Mouse (Mus musculus) megakaryocyte, adult 5-6 weeks (primary cell): ENCODE measurements around the gene Atp6v1c2. TPM values are rescaled to one million over a fixed set of nuclear protein-coding genes. Genes with fewer than 3 reads are reported as not detected.

ENCODE experiments used
- ATAC-seq: 2 replicates; pipeline ENCODE4 v1.8.0; 2016; ENCODE audit warnings: mild to moderate bottlenecking, inconsistent platforms; ENCODE audit not compliant: poor library complexity, severe bottlenecking
- total RNA-seq, 2 experiments: library from RNA; stranded (forward) in 1 of 2; stranded (reverse) in 1 of 2; fragments of 153-499, 151-499 nt in 1 of 2; fragments of 221-1000, 200-1000 nt in 1 of 2; gene quantifications; 2 replicates each; pipeline versions ENCODE4 v1.2.3 to v1.2.4; 2015 to 2017

Atp6v1c2 gene
- total RNA-seq (2015) (not detected in 2 replicates), total RNA-seq (2017) (not detected in 2 replicates)

DNA sequence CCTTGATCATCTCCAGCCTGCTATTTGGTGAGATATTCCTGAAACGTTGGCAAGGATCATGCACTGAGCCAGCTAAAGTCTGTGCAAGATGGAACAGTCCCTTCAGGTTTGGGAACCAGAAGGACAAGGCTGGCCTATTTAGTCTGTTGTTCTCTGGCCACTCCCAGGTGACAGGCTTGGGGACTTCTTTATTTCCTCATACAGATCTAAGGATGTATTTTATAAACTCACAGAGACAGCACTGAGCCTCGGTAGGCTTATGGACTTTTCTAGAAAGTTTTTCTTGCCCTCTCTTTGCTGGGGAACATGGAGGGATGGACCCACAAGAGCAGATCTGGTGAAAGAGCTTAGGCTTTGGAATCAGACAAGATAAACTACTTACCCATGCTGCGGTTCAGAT lies at the start of gene Atp6v1c2:
Gene Atp6v1c2, minus strand, starts transcription at position 101 of the 400 bp plus-strand sequence.
- ATAC-seq, result no peak

DNA sequence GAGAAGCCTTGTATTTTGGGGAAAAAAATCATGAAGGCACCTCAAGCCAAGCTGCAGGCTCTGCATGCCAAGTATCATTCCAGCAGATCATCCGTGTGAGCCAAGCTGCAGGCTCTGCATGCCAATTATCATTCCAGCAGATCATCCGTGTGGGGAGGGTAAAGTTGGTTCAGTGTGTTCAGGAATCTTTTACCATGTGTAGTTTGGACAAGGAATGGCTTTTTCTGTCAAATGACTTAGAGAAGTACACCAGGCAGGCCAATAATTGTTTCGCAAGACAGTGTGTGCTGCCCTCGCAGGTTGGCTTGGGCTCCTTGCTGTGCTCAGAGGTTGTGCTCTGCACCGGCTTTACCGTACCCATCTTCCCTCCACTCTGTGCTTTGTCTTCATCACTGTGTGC lies 47.4 kb upstream of the Atp6v1c2 start:
- no peak for ATAC-seq

DNA sequence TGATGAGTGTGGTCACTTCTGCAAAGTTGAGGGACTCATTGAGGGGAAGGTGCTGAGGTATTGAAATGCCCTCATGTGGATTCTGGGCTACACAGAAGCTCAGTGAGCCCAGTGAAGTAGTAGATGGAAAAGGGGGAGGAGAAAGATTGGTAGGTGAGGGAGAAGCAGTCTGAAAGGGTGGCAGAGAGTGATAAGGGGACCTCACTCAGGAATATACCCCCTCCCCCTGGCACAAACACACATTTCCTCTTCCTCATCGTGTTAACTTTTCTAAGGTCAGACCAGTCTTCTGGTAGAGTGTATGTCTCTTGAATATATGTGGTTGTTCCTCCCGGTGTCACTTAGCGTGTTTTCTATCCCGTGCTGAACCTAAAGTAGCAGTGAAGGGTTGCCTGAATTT lies 46.1 kb upstream of the Atp6v1c2 start:
- no peak for ATAC-seq

DNA sequence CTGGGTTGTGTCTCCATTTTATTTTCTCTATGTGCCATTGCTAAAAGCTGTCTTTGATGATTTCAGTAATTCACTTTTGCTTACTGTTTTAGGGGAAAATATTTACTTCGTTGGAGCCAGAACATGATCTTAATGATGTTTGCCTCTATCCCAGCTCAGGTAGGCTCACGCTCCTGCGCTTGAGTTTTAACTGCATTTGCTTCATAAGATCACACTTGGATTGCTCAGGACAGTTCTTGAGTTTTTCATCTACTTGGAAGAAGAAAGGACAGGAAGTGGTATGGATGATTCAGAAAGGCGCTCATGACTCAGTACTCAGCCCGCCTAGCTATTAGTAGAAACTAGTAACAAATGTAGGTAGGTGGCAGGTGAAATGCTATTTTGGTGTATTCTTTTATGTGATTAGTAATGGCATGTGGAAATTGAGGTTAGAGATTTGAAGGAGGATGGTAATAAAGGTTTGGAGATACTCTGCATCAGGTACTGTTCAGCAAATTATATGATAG lies 44.4 kb upstream of the Atp6v1c2 start:
- ATAC-seq, result 0 out of 2 replicates have a peak, but pooled peaks have one; percentile 40

DNA sequence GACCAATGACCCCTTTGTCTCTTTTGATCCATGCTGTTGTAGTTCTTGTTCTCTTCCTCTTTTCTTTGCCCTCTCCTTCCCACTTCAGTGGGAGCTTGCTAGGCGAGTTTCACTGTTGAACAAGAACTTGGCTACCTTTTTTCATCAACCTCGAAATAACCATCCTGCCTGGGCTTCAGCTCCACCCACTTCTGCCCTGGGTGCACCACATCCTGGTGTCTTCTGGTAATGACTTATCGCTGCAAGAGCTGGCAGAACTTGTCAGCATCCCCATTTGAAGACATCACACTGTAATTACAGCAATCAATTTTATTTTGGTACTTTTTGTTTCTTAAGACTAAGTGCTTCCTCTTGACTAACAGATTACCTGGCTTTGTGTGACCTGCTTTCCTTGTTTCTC lies 43.5 kb upstream of the Atp6v1c2 start:
- ATAC-seq, result peak; percentile 66

DNA sequence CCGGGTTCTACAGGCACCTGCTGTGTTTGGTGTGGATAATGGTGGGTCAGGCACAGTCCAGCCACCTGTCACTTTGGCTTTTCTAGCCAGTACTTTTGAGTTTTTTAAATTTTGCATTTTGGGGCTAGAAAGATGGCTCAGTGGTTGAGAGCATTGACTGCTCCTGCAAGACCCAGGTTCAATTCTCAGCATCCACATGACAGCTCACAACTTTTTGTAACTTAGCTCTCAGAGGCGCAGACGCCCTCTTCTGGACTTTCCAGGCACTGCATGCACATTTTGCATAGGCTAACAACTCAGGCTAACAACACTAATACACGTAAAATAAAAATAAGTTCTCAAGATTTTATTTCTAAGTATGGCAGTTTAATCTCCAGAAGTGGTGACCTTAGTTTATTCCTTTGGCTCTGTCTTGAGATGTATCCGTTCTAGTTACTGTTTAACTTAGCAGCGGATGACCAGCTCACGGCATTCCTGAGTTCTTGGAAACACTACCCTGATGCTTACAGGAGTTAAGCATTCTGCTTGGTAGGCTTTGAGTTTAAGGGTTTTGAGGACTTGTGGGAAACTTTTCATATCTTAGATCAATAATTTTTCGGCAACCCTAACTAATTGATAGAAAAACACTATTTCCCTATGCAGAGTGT lies 42.6 kb upstream of the Atp6v1c2 start:
- ATAC-seq, result no peak

DNA sequence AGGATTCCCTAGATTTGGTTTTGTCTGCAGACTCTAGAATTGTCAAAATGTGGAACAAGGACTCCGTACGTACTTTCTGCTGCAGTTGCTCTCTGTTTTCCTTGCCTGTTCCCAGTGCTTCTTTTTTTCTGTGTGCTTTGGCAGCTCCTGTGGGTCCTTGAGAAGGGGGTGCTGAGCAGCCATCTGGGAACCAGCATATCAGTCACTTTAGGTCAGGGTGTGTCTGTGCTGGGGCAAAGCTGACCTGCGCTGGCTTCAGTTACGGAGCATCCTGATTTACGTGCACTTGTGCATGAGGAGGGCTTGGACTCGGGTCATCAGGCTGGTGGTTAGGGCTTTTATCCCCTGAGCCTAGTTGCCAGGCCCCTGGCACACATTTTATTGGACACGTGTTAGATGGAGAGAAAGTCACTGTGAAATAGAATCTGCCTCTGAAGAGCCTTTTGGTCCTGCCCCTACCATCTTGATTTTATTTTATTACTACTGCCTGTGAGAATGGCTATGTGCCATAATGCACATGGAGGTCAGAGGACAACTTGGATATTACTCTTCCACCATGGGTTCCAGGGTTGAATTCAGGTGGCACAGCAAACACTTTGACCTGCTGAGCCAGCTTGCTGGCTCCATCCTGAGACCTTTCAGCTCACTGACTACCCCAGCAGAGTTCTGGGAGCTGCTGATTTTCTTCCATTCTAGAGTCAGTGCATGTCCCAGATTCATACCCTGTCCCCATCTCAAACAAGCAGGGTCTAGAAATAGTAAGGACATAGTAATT lies 40.6 kb upstream of the Atp6v1c2 start:
- ATAC-seq, result no peak

DNA sequence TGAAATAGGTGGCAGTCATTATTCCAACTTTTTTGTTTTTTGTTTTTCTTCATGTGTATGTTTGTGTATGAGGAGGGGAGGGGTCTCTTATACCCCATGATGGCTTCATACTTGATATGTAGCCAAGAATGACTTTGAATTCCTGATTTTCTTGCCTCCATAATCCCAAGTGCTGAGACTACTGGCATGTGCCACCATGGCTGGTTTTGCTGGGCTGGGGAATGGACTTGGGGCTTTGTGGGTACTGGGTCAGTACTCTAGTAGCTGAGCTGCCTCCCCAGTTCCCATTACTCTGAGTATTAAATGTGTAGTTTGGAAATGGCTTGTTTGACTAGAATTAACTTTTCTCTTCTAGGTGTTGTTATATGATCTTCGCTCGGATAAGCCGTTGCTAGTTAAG lies 40.0 kb upstream of the Atp6v1c2 start:
- no peak for ATAC-seq

DNA sequence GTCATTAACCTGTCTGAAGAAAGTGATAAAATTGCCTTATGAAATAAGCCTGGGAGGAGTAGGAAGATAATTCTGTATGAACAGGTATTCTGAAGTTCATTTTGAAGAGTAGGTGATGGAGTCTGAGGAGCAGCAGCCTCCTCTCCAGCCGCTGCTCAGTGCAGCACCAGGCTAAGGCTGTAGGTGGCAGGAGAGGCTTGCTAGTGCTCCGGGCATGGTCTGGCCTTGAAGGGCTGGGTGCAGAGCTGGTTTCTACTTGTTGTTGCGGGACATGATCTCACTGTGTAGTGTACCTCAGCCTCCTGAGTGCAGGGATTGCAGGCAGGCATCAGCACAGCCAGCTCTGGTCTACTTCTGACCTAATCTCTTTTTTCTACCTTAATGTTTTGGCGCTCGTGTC lies 37.8 kb upstream of the Atp6v1c2 start:
- ATAC-seq, result peak; percentile 51; the same call in 1 of the 2 replicates

DNA sequence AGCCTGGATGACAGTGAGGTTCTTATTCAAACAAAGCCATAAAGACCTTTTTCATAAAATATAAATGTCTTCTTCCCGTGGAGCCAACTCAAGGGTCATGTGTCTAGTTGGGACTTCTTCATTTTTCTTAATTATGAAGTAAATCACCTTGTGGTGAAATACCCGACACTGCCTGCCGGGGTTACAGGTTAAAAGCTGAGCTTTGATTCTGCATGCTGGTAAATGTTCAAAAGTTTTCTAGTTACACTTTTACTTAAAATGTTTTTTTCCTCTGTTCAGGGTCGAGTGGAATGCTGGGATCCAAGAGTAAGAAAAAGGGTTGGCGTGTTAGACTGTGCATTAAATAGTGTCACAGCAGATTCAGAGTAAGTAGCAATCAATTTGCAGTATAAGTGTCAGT lies 33.2 kb upstream of the Atp6v1c2 start:
- no peak for ATAC-seq

DNA sequence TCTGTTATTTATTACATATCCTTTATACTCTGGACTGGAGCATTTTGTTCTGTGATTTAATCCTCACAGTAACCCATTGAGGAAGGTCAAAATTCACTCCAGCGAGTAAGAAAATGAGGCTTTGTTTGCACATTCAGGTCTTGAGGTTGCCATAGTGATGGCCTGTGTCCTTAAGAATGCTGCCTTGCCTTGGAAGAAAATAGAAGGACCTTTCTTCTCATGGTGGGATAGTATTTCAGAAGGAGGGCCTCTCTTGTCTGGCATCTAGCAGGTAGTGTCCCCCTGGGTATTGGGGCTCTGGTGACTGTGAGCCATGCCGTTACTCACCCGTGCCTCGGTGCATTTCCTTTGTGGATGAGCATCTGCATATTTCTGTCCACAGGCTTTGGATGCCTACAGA lies 31.5 kb upstream of the Atp6v1c2 start:
- no peak for ATAC-seq

DNA sequence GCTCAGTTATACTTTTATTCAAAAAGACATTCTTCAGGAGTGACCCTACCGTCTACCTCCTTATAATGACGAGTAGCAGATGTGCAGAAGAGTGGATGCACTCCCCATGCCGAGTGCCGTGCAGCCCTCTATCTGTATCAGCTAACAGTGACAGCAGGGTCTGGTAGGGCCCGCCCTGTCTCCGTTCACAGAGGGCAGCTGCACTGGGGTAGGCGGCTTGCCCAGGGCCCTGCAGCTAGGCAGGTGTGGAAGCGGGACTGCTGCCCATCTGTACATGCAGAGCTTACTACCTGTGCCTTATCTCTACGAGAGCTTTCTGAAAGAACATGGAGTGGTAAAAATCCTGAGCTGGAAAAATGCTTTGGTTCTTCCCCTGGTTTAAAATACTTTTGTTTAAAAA lies 30.9 kb upstream of the Atp6v1c2 start:
- no peak for ATAC-seq

DNA sequence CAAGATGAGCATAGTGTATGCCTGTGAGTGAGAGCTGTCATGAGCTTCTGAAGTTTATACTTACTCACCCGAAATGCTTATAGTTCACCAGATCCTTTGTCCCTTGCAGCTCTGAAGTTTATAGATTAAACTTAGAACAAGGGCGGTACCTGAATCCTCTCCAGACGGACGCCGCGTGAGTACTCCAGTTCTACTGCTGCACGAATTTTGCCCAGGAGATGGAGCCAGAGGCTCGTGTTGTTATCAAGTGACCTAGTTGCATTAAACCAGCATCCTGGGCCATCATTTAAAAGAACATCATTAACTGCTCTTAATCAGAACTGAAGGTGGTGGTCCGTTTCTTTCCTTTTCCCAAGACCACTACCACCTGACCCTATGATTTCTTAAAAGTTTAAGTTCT lies 29.8 kb upstream of the Atp6v1c2 start:
- no peak for ATAC-seq

DNA sequence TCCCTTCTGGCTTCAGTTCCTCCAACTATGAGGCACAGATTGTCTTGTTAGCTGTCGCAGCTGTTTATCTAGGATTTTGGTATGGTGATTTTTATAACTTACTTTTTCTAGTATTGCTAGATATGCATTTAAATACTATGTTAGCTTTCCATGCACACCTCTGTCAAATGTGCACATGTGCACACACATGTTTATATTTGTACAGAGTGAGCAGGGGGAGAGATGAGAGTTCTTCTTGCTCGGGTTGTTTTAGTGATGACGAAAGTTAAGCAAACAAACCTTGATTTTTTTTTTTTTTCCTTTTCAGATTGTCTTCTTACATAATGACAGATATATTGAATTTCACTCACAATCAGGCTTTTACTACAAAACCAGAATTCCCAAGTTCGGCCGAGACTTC lies 28.6 kb upstream of the Atp6v1c2 start:
- ATAC-seq, result no peak

DNA sequence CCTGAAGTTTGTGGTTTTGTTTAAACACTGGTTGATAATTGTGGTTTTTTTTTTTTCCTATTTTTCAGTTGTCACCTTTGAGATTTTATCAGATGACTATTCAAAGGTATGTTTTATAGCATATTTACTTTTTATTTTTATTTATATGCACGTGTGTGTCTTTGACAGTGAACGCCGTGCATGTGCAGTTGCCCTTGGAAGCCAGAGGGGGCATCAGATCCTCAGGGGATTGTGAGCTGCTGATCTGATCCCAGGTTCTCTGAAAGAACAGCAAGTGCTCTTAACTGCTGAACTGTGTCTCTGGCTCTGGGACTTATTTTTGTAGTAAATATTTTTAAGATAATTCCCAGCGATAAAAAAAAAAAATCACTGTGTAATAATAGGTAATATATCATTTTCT lies 27.7 kb upstream of the Atp6v1c2 start:
- no peak for ATAC-seq

DNA sequence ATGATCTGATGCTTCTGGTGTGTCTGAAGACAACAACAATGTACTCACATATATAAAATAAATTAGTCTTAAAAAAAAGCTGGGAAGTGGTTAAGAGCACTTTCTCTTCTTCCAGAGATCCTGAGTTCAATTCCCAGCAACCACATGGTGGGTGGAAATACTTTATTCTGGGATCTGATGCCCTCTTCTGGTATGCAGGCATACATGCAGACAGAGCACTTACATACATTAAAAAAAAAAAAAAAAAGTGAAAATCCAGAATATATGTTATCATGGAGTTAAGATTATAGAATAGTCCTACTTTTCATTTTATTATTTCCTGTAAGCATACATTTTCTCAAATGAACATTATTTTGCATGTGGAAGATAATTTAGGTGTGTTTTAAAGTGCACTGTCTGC lies 20.9 kb upstream of the Atp6v1c2 start:
- no peak for ATAC-seq

DNA sequence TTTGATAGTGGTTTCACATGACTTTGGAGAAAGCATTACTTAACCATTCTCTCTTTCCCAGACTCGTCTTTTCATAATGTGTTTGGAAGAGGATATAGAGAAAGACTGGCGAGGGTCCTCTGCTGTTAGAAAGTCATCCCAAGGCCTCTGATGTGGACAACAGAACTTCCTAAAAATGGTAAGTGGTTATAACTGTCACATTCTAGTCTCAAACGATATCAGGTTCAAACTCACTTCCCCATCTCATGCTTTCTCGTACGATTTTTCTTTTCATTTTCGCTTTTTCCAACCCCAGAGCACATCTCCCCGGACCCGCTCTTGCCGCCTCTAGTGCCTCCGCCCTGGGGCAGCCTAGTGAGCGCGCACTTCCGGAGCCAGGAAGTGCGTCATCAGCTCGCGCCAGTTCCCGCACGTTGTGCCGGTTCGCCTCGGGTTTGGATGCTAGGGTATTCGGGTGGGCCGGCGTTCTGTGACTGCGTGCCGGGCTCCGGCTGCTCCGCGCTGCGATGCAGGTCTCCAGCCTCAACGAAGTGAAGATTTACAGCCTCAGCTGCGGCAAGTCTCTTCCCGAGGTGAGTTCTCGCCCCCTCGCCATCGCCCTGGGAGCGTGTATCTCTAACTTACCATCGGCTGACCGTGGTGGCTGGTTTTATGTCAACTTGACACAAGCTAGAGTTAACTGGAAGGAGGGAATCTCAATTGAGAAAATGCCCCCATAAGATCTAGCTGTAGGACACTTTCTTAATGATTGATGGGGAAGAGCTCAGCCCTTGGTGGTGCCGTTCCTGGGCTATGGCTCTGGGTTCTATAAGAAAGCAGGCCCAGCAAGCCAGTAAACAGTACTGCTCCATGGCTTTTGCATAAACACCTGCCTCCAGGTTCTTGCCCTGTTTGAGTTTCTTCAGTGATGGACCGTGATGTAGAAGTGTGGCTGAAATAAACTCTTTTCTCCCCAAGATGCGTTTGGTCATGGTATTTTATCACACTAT lies 19.2 kb upstream of the Atp6v1c2 start, which contains the start of gene Nol10:
Gene Nol10, plus strand, starts transcription at position 411 of the 989 bp plus-strand sequence.
- ATAC-seq, result peak; percentile 99

DNA sequence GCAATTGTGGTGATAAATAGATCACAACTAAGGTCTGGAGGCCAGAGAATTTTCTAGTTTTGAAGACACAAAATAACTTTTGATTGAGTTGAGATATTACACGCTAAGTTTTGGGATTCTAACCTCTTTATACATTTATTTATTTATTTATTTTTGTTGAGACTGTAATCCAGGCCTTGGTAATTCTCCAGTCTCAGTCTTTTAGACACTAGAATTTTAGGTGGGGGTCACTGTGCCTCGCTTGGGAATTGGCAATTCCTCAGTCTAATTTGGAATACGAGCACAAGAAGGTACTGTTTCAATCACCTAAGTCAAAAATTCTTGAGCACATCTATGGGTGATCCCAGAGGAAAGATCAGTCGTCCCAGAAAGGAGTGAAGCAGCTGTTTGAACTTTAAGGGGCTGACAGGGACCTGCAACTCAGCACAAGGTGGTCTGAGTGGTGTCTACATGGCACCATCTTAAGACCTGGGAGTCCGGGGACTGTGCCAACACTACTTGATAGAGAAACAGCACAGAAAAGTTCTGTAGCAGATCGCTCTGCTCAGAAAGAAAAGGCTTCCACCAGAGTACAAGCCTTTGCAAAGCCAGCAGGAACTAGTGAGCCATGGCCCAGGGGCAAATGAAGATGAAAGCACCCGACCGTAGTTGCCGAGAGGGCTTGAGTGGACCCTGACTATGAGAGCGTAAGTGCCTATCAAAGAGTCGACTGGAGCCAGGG lies 18.3 kb upstream of the Atp6v1c2 start:
- ATAC-seq, result peak; percentile 22

DNA sequence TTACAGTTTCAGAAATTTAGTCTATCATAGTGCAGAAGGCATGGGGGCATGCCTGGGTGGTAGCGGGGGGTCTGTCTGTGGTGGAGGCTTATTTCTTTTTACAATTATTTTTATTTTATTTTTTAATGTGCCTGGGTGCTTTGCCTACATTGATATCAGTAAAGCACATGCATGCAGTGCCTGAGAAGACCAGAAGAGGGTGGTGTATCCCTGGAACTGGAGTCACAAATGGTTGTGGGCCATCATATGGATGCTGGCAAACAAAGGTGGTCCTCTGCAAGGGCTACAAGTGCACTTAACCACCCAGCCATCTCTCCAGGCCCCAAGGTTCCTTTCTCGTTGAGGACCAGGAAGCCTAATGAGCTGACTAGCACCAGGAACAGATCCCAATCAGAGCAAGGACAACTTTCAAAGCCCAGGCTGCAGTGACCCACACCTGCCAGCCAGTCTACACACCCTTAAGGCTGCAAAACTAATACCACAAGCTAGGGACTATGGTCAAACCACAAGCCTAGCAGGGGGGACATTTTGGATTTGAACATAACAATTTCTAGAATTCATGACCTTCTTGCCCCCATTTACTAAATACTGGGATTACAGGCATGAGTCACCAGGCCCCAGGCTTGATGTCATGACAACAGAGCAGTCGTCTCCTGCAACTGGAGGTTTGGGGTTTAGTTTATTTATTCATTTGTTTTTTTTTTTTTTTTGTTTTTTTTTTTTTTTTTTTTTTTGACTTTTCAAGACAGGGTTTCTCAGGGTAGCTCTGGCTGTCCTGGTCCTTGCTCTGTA lies 10.2 kb upstream of the Atp6v1c2 start:
- no peak for ATAC-seq
